Mouse (Mus musculus): Measurements from ENCODE around the gene Umps. TPM values are rescaled to one million over a fixed set of nuclear protein-coding genes. Genes with fewer than 3 reads are reported as not detected.
A peak's percentile ranks its signal among the peaks of the same experiment; 100 is the strongest.

Umps gene
- polyA plus RNA-seq, 1 experiment from 2014 or later, result 24.5 TPM

GRCm38 (mm10) chr16:33983712-33984111 is 16.9 kb upstream of the Umps start:
- 0 out of 2 replicates have a peak, but pooled peaks cover 5% of the 10 kb centered on the region for H3K36me3 ChIP-seq (ENCODE audit: control insufficient read depth, insufficient read depth, low read length)

GRCm38 (mm10) chr16:33979855-33980254 is 13.0 kb upstream of the Umps start:
- Histone ChIP-seq H3K4me3 (ENCODE audit: low read depth, low read length) (no peak overlapping the region), H3K9ac (replicated peaks; ENCODE audit: low read depth, low read length) (no peak overlapping the region), H3K4me2 (ENCODE audit: low read depth, low read length) (no peak overlapping the region), H3K9me3 (ENCODE audit: control insufficient read depth, low read length) (no peaks in the 10 kb centered on the region), H3K36me3 (ENCODE audit: control insufficient read depth, insufficient read depth, low read length) (peaks cover 23% of the 10 kb centered on the region), H3K27ac (ENCODE audit: low read depth, low read length) (no peak overlapping the region), H3K27me3 (ENCODE audit: control insufficient read depth, insufficient read depth, low read length) (no peaks in the 10 kb centered on the region), H3K4me1 (ENCODE audit: control insufficient read depth, insufficient read depth, low read length) (no peaks in the 10 kb centered on the region)
- ATAC-seq (ENCODE audit: low read depth), result no peak
- WGBS, result 41% methylated on average over 2 of the region's 2 CpGs

More at GRCm38 (mm10) chr16:33983712-33984111, 16.9 kb upstream of the Umps start:
- Histone ChIP-seq H3K4me3 (ENCODE audit: low read depth, low read length) (no peak overlapping the region), H3K4me2 (ENCODE audit: low read depth, low read length) (no peak overlapping the region), H3K27me3 (ENCODE audit: control insufficient read depth, insufficient read depth, low read length) (no peaks in the 10 kb centered on the region), H3K4me1 (ENCODE audit: control insufficient read depth, insufficient read depth, low read length) (no peaks in the 10 kb centered on the region), H3K9ac (replicated peaks; ENCODE audit: low read depth, low read length) (no peak overlapping the region), H3K27ac (ENCODE audit: low read depth, low read length) (no peak overlapping the region), H3K9me3 (ENCODE audit: control insufficient read depth, low read length) (no peaks in the 10 kb centered on the region)
- ATAC-seq (ENCODE audit: low read depth), result no peak
- WGBS, result 97% methylated on average over 6 of the region's 6 CpGs

- Histone ChIP-seq H3K27ac (ENCODE audit: low read depth, low read length) (peak overlapping the region; percentile 34; the same call in 1 of the 2 replicates), H3K4me3 (ENCODE audit: low read depth, low read length) (peak overlapping the region; percentile 85), H3K27me3 (ENCODE audit: control insufficient read depth, insufficient read depth, low read length) (no peaks in the 10 kb centered on the region), H3K4me2 (ENCODE audit: low read depth, low read length) (peak overlapping the region; percentile 72), H3K9me3 (ENCODE audit: control insufficient read depth, low read length) (no peaks in the 10 kb centered on the region), H3K9ac (replicated peaks; ENCODE audit: low read depth, low read length) (peak overlapping the region; percentile 65), H3K36me3 (ENCODE audit: control insufficient read depth, insufficient read depth, low read length) (no peaks in the 10 kb centered on the region), H3K4me1 (ENCODE audit: control insufficient read depth, insufficient read depth, low read length) (peaks cover 4% of the 10 kb centered on the region; the same call in 1 of the 2 replicates)
- 74% methylated on average over 2 of the region's 2 CpGs for WGBS
- ATAC-seq (ENCODE audit: low read depth), result peak; percentile 44; the same call in 1 of the 2 replicates
Observed at GRCm38 (mm10) chr16:33967283-33967640, 424 bp upstream of the Umps start.

GRCm38 (mm10) chr16:33965878-33966537 is 830 bp downstream of the Umps start:
- WGBS, result 19% methylated on average over 15 of the region's 15 CpGs
- H3K9ac ChIP-seq (replicated peaks; ENCODE audit: low read depth, low read length), result peak overlapping the region; percentile 65
- H3K4me3 ChIP-seq (ENCODE audit: low read depth, low read length), result peak overlapping the region; percentile 85
- no peaks in the 10 kb centered on the region for H3K27me3 ChIP-seq (ENCODE audit: control insufficient read depth, insufficient read depth, low read length)
- H3K4me1 ChIP-seq (ENCODE audit: control insufficient read depth, insufficient read depth, low read length), result peaks cover 4% of the 10 kb centered on the region; the same call in 1 of the 2 replicates
- H3K27ac ChIP-seq (ENCODE audit: low read depth, low read length), result no peak overlapping the region
- H3K9me3 ChIP-seq (ENCODE audit: control insufficient read depth, low read length), result no peaks in the 10 kb centered on the region
- peak overlapping the region; percentile 72 for H3K4me2 ChIP-seq (ENCODE audit: low read depth, low read length)
- H3K36me3 ChIP-seq (ENCODE audit: control insufficient read depth, insufficient read depth, low read length), result peaks cover 2% of the 10 kb centered on the region; the same call in 1 of the 2 replicates
- no peak for ATAC-seq (ENCODE audit: low read depth)

GRCm38 (mm10) chr16:33963509-33963908 is 3.3 kb downstream of the Umps start:
- 96% methylated on average over 6 of the region's 6 CpGs for WGBS
- Histone ChIP-seq H3K9me3 (ENCODE audit: control insufficient read depth, low read length) (no peaks in the 10 kb centered on the region), H3K9ac (replicated peaks; ENCODE audit: low read depth, low read length) (no peak overlapping the region), H3K27ac (ENCODE audit: low read depth, low read length) (no peak overlapping the region), H3K36me3 (ENCODE audit: control insufficient read depth, insufficient read depth, low read length) (peaks cover 11% of the 10 kb centered on the region; the same call in 1 of the 2 replicates), H3K4me3 (ENCODE audit: low read depth, low read length) (no peak overlapping the region), H3K4me1 (ENCODE audit: control insufficient read depth, insufficient read depth, low read length) (peaks cover 4% of the 10 kb centered on the region; the same call in 1 of the 2 replicates), H3K4me2 (ENCODE audit: low read depth, low read length) (no peak overlapping the region), H3K27me3 (ENCODE audit: control insufficient read depth, insufficient read depth, low read length) (no peaks in the 10 kb centered on the region)
- no peak for ATAC-seq (ENCODE audit: low read depth)

GRCm38 (mm10) chr16:33954793-33955192 is 12.0 kb downstream of the Umps start:
- peaks cover 23% of the 10 kb centered on the region for H3K36me3 ChIP-seq (ENCODE audit: control insufficient read depth, insufficient read depth, low read length)
- H3K9me3 ChIP-seq (ENCODE audit: control insufficient read depth, low read length), result no peaks in the 10 kb centered on the region
- WGBS, result 90% methylated on average over 1 of the region's 1 CpGs

GRCm38 (mm10) chr16:33953008-33953407 is 13.8 kb downstream of the Umps start:
- H3K4me1 ChIP-seq (ENCODE audit: control insufficient read depth, insufficient read depth, low read length), result no peaks in the 10 kb centered on the region
- H3K36me3 ChIP-seq (ENCODE audit: control insufficient read depth, insufficient read depth, low read length), result peaks cover 19% of the 10 kb centered on the region
- ATAC-seq (ENCODE audit: low read depth), result no peak
- WGBS, result 88% methylated on average over 4 of the region's 4 CpGs
- no peak overlapping the region for H3K4me2 ChIP-seq (ENCODE audit: low read depth, low read length)
- H3K9me3 ChIP-seq (ENCODE audit: control insufficient read depth, low read length), result no peaks in the 10 kb centered on the region
- H3K27ac ChIP-seq (ENCODE audit: low read depth, low read length), result no peak overlapping the region
- no peaks in the 10 kb centered on the region for H3K27me3 ChIP-seq (ENCODE audit: control insufficient read depth, insufficient read depth, low read length)
- H3K9ac ChIP-seq (replicated peaks; ENCODE audit: low read depth, low read length), result no peak overlapping the region
- no peak overlapping the region for H3K4me3 ChIP-seq (ENCODE audit: low read depth, low read length)

More at GRCm38 (mm10) chr16:33954793-33955192, 12.0 kb downstream of the Umps start:
- no peak overlapping the region for H3K9ac ChIP-seq (replicated peaks; ENCODE audit: low read depth, low read length)
- H3K4me1 ChIP-seq (ENCODE audit: control insufficient read depth, insufficient read depth, low read length), result no peaks in the 10 kb centered on the region
- H3K4me3 ChIP-seq (ENCODE audit: low read depth, low read length), result no peak overlapping the region
- no peak for ATAC-seq (ENCODE audit: low read depth)
- no peak overlapping the region for H3K4me2 ChIP-seq (ENCODE audit: low read depth, low read length)
- H3K27ac ChIP-seq (ENCODE audit: low read depth, low read length), result no peak overlapping the region
- no peaks in the 10 kb centered on the region for H3K27me3 ChIP-seq (ENCODE audit: control insufficient read depth, insufficient read depth, low read length)

GRCm38 (mm10) chr16:33950830-33951229 is 16.0 kb downstream of the Umps start:
- 26% methylated on average over 4 of the region's 4 CpGs for WGBS
- ATAC-seq (ENCODE audit: low read depth), result peak; percentile 79
- H3K27ac ChIP-seq (ENCODE audit: low read depth, low read length), result no peak overlapping the region
- H3K4me3 ChIP-seq (ENCODE audit: low read depth, low read length), result no peak overlapping the region
- peaks cover 6% of the 10 kb centered on the region; the same call in 1 of the 2 replicates for H3K36me3 ChIP-seq (ENCODE audit: control insufficient read depth, insufficient read depth, low read length)
- no peaks in the 10 kb centered on the region for H3K9me3 ChIP-seq (ENCODE audit: control insufficient read depth, low read length)
- H3K4me1 ChIP-seq (ENCODE audit: control insufficient read depth, insufficient read depth, low read length), result no peaks in the 10 kb centered on the region
- no peaks in the 10 kb centered on the region for H3K27me3 ChIP-seq (ENCODE audit: control insufficient read depth, insufficient read depth, low read length)
- no peak overlapping the region for H3K9ac ChIP-seq (replicated peaks; ENCODE audit: low read depth, low read length)
- H3K4me2 ChIP-seq (ENCODE audit: low read depth, low read length), result no peak overlapping the region

- peaks cover 4% of the 10 kb centered on the region; the same call in 1 of the 2 replicates for H3K36me3 ChIP-seq (ENCODE audit: control insufficient read depth, insufficient read depth, low read length)
- no peaks in the 10 kb centered on the region for H3K27me3 ChIP-seq (ENCODE audit: control insufficient read depth, insufficient read depth, low read length)
- no peak overlapping the region for H3K4me3 ChIP-seq (ENCODE audit: low read depth, low read length)
- no peak overlapping the region for H3K27ac ChIP-seq (ENCODE audit: low read depth, low read length)
- no peak overlapping the region for H3K9ac ChIP-seq (replicated peaks; ENCODE audit: low read depth, low read length)
- H3K9me3 ChIP-seq (ENCODE audit: control insufficient read depth, low read length), result no peaks in the 10 kb centered on the region
- H3K4me1 ChIP-seq (ENCODE audit: control insufficient read depth, insufficient read depth, low read length), result no peaks in the 10 kb centered on the region
- ATAC-seq (ENCODE audit: low read depth), result no peak
- no peak overlapping the region for H3K4me2 ChIP-seq (ENCODE audit: low read depth, low read length)
- 88% methylated on average over 6 of the region's 6 CpGs for WGBS
Observed at GRCm38 (mm10) chr16:33950386-33950785, 16.5 kb downstream of the Umps start.
